Mouse (Mus musculus): ENCODE measurements around the gene 2010111I01Rik.

The 2010111I01Rik gene

GRCm38 (mm10) chr13:63112043-63112597, 147.4 kb downstream of the 2010111I01Rik start:
- DNase-seq (ENCODE audit: extremely low spot score) = no peak

GRCm38 (mm10) chr13:63112598-63113372, 148.1 kb downstream of the 2010111I01Rik start:
- peak; percentile 40 for DNase-seq (ENCODE audit: extremely low spot score)

GRCm38 (mm10) chr13:63113881-63114301, 149.2 kb downstream of the 2010111I01Rik start:
- no peak for DNase-seq (ENCODE audit: extremely low spot score)

GRCm38 (mm10) chr13:63115187-63115784, 150.6 kb downstream of the 2010111I01Rik start:
- DNase-seq (ENCODE audit: extremely low spot score) = no peak

- DNase-seq (ENCODE audit: extremely low spot score) = no peak
Measured at GRCm38 (mm10) chr13:63117495-63118184, 152.9 kb downstream of the 2010111I01Rik start.

- no peak for DNase-seq (ENCODE audit: extremely low spot score)
Measured at GRCm38 (mm10) chr13:63118682-63119081, 154.0 kb downstream of the 2010111I01Rik start.

- DNase-seq (ENCODE audit: extremely low spot score) = no peak
Measured at GRCm38 (mm10) chr13:63120296-63120695, 155.6 kb downstream of the 2010111I01Rik start.

GRCm38 (mm10) chr13:63121747-63122146, 157.1 kb downstream of the 2010111I01Rik start:
- no peak for DNase-seq (ENCODE audit: extremely low spot score)

GRCm38 (mm10) chr13:63126206-63126605, 161.5 kb downstream of the 2010111I01Rik start:
- no peak for DNase-seq (ENCODE audit: extremely low spot score)

GRCm38 (mm10) chr13:63127516-63127915, 162.8 kb downstream of the 2010111I01Rik start:
- no peak for DNase-seq (ENCODE audit: extremely low spot score)

- DNase-seq (ENCODE audit: extremely low spot score) = no peak
Measured at GRCm38 (mm10) chr13:63134879-63135421, 170.3 kb downstream of the 2010111I01Rik start.

GRCm38 (mm10) chr13:63135994-63136393, 171.3 kb downstream of the 2010111I01Rik start:
- no peak for DNase-seq (ENCODE audit: extremely low spot score)

- DNase-seq (ENCODE audit: extremely low spot score) = no peak
Measured at GRCm38 (mm10) chr13:63136775-63137174, 172.1 kb downstream of the 2010111I01Rik start.

- DNase-seq (ENCODE audit: extremely low spot score) = no peak
Measured at GRCm38 (mm10) chr13:63138376-63139048, 173.8 kb downstream of the 2010111I01Rik start.

- no peak for DNase-seq (ENCODE audit: extremely low spot score)
Measured at GRCm38 (mm10) chr13:63139463-63140226, 175.0 kb downstream of the 2010111I01Rik start.

- no peak for DNase-seq (ENCODE audit: extremely low spot score)
Measured at GRCm38 (mm10) chr13:63140784-63141183, 176.1 kb downstream of the 2010111I01Rik start.

- no peak for DNase-seq (ENCODE audit: extremely low spot score)
Measured at GRCm38 (mm10) chr13:63141275-63141674, 176.6 kb downstream of the 2010111I01Rik start.

- no peak for DNase-seq (ENCODE audit: extremely low spot score)
Measured at GRCm38 (mm10) chr13:63146604-63147188, 182.0 kb downstream of the 2010111I01Rik start.

GRCm38 (mm10) chr13:63148157-63148556, 183.5 kb downstream of the 2010111I01Rik start:
- no peak for DNase-seq (ENCODE audit: extremely low spot score)

- no peak for DNase-seq (ENCODE audit: extremely low spot score)
Measured at GRCm38 (mm10) chr13:63150470-63151020, 185.9 kb downstream of the 2010111I01Rik start.

Data from embryo, embryonic 9.5 days (tissue).